Mouse (Mus musculus) intestine, embryonic 16.5 days (tissue): ENCODE measurements at regions not wholly inside any gene's neighbourhood (a gene's known extent, or its start where the extent isn't known, plus 50 kb on each side); places are given as distances from the start of the nearest gene placed in this dataset.

Experiments
- ATAC-seq: fragments of 200-750 bp; cut with Nextera tagmentation; 2 replicates; pipeline ENCODE4 v1.8.0; 2017; ENCODE audit warnings: moderate TSS enrichment, moderate library complexity
- H3K27ac ChIP-seq: fragments of 300-500 bp; sonication (generic); 2 replicates; pipeline ENCODE4 v1.5.1; 2014; ENCODE audit warnings: mild to moderate bottlenecking, low read length
- H3K27me3 ChIP-seq: fragments of 300-500 bp; sonication (generic); replicated peaks from 2 replicates; pipeline ENCODE4 v1.6.1; 2014; ENCODE audit warnings: low read length, control low read depth, mixed read lengths; ENCODE audit not compliant: control insufficient read depth, insufficient read depth
- H3K36me3 ChIP-seq: fragments of 300-500 bp; sonication (generic); 2 replicates; pipeline ENCODE4 v1.6.1; 2014; ENCODE audit warnings: low read length, control low read depth; ENCODE audit not compliant: control insufficient read depth, insufficient read depth
- H3K4me1 ChIP-seq: fragments of 300-500 bp; sonication (generic); 2 replicates; pipeline ENCODE4 v1.6.1; 2014; ENCODE audit warnings: low read length, control low read depth, mixed read lengths; ENCODE audit not compliant: control insufficient read depth, insufficient read depth
- H3K4me2 ChIP-seq: fragments of 300-500 bp; sonication (generic); 2 replicates; pipeline ENCODE4 v1.6.1; 2014; ENCODE audit warnings: low read depth, low read length, control low read depth
- H3K4me3 ChIP-seq: fragments of 300-500 bp; sonication (generic); 2 replicates; pipeline ENCODE4 v1.5.1; 2014; ENCODE audit warnings: mild to moderate bottlenecking, low read length
- H3K9ac ChIP-seq: fragments of 300-500 bp; sonication (generic); 2 replicates; pipeline ENCODE4 v1.6.1; 2014; ENCODE audit warnings: low read depth, low read length
- H3K9me3 ChIP-seq: fragments of 300-500 bp; sonication (generic); 2 replicates; pipeline ENCODE4 v1.6.1; 2016; ENCODE audit warnings: low read length, control low read depth; ENCODE audit not compliant: control insufficient read depth
- WGBS: fragments of 180-500 bp; shearing (Covaris S2); extraction: QIAGEN DNeasy Blood & Tissue Kit; methylation state at CpG from one replicate; pipeline ENCODE4 v1.1.7; 2014; 5-methylcytosine and 5-hydroxymethylcytosine counted together

DNA sequence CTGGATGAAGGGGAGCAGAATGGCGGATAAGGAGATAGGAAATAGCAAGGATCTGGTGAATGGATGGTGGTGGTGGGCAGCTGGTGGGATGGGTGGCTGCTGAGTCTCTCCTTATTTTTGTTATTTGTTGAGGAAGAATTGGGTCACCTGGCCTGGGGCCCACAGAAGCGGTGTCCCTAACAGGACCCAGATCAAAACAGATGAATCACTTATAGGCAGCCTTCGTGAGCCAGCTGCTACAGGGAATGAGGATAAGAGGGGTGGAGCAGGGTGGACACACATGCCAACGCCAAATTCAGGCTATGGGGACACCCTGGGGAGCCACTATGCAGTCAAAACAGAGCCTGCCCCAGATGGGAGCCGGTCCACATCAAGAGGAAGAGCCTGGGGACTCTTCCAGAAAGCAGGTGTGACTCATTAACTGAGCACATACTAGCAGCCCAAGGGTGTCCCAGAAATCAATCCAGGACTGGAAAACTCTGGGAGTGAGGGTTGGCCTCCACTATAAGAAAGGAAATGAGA, 75.4 kb downstream of the Inhbb start:
- no peak overlapping the region for H3K27ac ChIP-seq
- no peaks in the 10 kb centered on the region for H3K4me1 ChIP-seq
- no peak overlapping the region for H3K4me2 ChIP-seq
- no peak overlapping the region for H3K4me3 ChIP-seq
- no peaks in the 10 kb centered on the region for H3K36me3 ChIP-seq
- ATAC-seq = no peak
- H3K9me3 ChIP-seq = no peaks in the 10 kb centered on the region
- H3K27me3 ChIP-seq = 0 out of 2 replicates have a peak, but pooled peaks cover 2% of the 10 kb centered on the region
- 72% methylated on average over 5 of the region's 5 CpGs for WGBS
- H3K9ac ChIP-seq = no peak overlapping the region

GRCm38 (mm10) chr1:119345115-119345791, 76.8 kb downstream of the Inhbb start:
- no peak for ATAC-seq
- WGBS = 57% methylated on average over 7 of the region's 7 CpGs
- H3K27ac ChIP-seq = no peak overlapping the region
- no peak overlapping the region for H3K4me2 ChIP-seq
- no peaks in the 10 kb centered on the region for H3K36me3 ChIP-seq
- no peak overlapping the region for H3K9ac ChIP-seq
- H3K4me3 ChIP-seq = no peak overlapping the region
- H3K27me3 ChIP-seq = 0 out of 2 replicates have a peak, but pooled peaks cover 2% of the 10 kb centered on the region
- no peaks in the 10 kb centered on the region for H3K4me1 ChIP-seq
- H3K9me3 ChIP-seq = no peaks in the 10 kb centered on the region

DNA sequence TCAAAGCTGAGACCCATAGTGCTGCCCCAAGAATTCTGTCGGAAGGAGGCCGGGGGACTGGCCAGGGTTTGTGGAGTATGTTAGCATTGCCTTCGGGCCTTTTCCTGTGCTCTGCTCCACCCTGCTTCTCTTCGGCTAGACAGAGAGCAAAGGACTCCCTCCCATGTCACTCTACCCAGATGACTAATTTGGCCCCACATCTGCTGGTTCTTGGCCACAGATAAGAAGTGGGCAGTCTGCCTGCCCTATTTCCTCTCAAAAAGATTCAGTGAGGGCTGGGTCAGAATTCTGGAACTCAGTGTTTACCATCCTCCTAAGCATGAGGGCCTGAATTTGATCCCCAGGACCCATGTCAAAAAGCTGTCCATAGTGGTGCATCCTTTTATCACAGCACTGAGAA, 78.0 kb downstream of the Inhbb start:
- Histone ChIP-seq H3K9me3 (no peaks in the 10 kb centered on the region), H3K4me3 (no peak overlapping the region), H3K27ac (no peak overlapping the region), H3K27me3 (no peaks in the 10 kb centered on the region), H3K9ac (no peak overlapping the region), H3K4me1 (no peaks in the 10 kb centered on the region), H3K4me2 (no peak overlapping the region), H3K36me3 (no peaks in the 10 kb centered on the region)
- WGBS = 83% methylated on average over 4 of the region's 4 CpGs
- ATAC-seq = no peak

DNA sequence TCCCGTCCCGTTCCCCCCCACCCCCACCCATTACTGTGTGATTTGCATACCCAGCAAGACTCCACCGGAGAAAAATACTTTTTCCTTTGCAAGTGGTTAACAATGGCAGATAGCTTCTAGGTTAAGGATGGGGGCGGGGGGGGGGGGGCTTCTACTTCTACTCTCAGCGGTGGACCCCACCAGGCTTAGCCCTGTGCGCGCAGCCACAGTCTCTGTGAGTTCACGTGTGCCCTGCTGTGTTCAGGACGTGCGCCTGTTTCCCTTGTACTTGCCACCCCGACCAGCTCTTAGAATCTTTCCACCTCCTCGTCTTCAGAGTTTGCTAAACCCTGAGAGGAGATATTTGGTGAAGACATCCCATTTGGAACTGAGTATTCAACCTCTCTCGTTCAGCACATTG, 86.9 kb downstream of the Inhbb start:
- Histone ChIP-seq H3K4me3 (no peak overlapping the region), H3K27ac (no peak overlapping the region), H3K9me3 (no peaks in the 10 kb centered on the region), H3K9ac (no peak overlapping the region), H3K27me3 (no peaks in the 10 kb centered on the region), H3K4me1 (no peaks in the 10 kb centered on the region), H3K36me3 (no peaks in the 10 kb centered on the region), H3K4me2 (no peak overlapping the region)
- WGBS = 41% methylated on average over 13 of the region's 13 CpGs
- no peak for ATAC-seq

- no peaks in the 10 kb centered on the region for H3K36me3 ChIP-seq
- H3K4me3 ChIP-seq = no peak overlapping the region
- no peaks in the 10 kb centered on the region for H3K9me3 ChIP-seq
- no peak overlapping the region for H3K4me2 ChIP-seq
- H3K27me3 ChIP-seq = no peaks in the 10 kb centered on the region
- no peak overlapping the region for H3K27ac ChIP-seq
- ATAC-seq = no peak
- 73% methylated on average over 4 of the region's 4 CpGs for WGBS
- no peaks in the 10 kb centered on the region for H3K4me1 ChIP-seq
- no peak overlapping the region for H3K9ac ChIP-seq
Measured at GRCm38 (mm10) chr1:119330751-119331326, 91.2 kb downstream of the Inhbb start.

DNA sequence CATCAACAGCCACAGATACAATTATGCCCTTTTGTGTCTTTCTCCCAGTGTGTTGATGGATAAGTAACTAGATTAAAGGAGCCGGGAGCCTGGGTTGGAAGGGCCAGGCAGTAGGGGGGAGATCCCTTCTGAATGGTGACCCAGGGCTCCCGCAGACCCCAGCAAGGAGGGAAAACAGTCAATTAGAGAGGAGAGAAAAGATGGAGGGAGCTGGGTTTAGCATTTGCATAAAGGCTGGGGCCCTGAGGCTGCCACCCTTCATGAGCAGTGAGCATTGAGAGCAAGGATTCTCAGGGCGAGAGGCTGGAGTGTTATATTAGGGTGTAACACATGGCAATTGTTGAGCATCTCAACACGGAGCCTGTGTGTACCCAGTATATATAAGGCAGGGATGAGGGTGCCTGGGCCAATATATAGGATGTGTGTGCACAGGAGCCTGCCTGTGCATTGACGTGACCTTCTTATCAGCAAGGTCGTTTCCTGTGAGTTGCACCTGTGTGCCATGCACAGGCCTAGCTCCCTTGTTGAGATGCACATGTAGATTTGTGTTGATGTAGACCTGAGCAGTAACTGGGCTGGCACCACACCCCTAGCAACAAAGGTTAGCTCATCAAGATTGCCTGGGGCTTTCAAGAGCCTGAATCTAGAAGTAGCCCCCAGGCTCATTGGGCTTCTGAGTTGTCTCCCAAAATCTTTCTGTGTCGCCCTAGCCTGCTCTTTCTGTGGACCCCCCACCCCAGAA, 92.2 kb downstream of the Inhbb start:
- ATAC-seq = no peak
- Histone ChIP-seq H3K27ac (no peak overlapping the region), H3K9ac (no peak overlapping the region), H3K4me1 (no peaks in the 10 kb centered on the region), H3K36me3 (no peaks in the 10 kb centered on the region), H3K9me3 (no peaks in the 10 kb centered on the region), H3K4me2 (no peak overlapping the region), H3K4me3 (no peak overlapping the region), H3K27me3 (no peaks in the 10 kb centered on the region)
- WGBS = 56% methylated on average over 7 of the region's 7 CpGs

DNA sequence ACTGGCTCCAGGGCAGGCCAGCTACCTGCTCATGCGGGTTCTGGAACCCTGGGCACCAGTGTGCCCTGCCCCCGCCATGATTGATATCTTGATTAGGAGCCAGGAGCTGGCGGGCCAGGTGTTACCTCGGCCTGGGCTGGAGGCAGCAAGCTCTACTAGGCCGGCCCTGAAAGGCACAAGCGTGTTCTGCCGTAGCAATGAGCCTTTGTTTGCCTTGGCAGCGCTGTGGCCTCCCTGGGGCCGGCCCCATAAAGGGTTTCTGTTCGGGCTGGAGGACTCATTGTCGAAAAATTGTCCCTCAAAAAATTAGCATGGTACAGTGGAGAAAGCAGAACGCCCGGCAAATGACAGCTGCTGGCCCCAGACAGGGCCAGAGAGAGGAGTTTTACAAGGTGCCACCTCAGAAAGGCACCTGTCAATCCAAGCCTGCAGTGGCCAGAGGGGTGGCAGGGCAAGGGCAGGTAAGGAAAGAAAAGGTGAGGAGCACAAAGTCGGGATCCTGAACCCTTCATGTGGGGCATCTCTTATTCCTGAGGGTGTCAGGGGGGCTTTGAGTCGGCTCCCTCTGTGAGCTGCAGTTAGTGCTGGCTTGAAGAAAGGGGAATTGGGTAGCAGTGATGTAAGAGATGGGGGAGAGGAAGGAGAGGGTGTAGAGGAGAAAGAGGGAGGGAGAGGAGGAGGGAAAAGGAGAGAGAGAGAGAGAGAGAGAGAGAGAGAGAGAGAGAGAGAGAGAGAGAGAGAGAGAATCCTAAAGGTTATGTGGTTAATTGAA, 92.9 kb downstream of the Inhbb start:
- Histone ChIP-seq H3K36me3 (no peaks in the 10 kb centered on the region), H3K4me3 (no peak overlapping the region), H3K27ac (no peak overlapping the region), H3K9ac (no peak overlapping the region), H3K4me1 (no peaks in the 10 kb centered on the region), H3K27me3 (no peaks in the 10 kb centered on the region), H3K9me3 (no peaks in the 10 kb centered on the region), H3K4me2 (no peak overlapping the region)
- ATAC-seq = peak; percentile 75
- 22% methylated on average over 15 of the region's 15 CpGs for WGBS

- Histone ChIP-seq H3K27me3 (no peaks in the 10 kb centered on the region), H3K27ac (no peak overlapping the region), H3K9me3 (no peaks in the 10 kb centered on the region), H3K4me3 (no peak overlapping the region), H3K9ac (no peak overlapping the region), H3K4me1 (no peaks in the 10 kb centered on the region), H3K36me3 (no peaks in the 10 kb centered on the region), H3K4me2 (no peak overlapping the region)
- 78% methylated on average over 8 of the region's 8 CpGs for WGBS
- ATAC-seq = no peak
Measured at GRCm38 (mm10) chr1:119324551-119324950, 97.5 kb downstream of the Inhbb start.
